Mouse (Mus musculus): ENCODE measurements at regions not wholly inside any gene's neighbourhood (a gene's known extent, or its start where the extent isn't known, plus 50 kb on each side); places are given as distances from the start of the nearest gene placed in this dataset.

GRCm38 (mm10) chr16:76718809-76719208, 294.7 kb upstream of the Usp25 start:
- no peak for DNase-seq (ENCODE audit: low spot score)

DNA sequence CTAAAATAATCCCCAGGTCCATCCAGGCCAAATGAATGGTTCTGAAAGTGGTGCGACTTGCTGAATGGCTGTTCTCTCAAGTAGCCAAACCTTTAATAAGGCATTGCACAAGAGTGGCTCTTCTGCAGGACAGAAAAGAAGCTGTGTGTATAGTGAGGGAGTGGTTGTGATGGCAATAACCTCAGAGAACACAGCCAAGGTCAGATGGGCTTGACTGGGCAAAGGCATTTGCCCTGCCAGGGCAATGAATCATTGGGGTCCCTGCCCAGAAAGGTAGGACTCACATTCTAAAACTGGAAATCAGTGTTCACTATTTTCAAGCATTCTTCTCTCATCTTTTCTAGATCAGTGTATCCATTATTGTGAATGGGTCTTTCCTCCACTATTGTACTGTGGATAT, 295.4 kb upstream of the Usp25 start:
- no peak for DNase-seq (ENCODE audit: low spot score)

- peak; percentile 26 for DNase-seq (ENCODE audit: low spot score)
Measured at GRCm38 (mm10) chr16:76694913-76695312, 318.6 kb upstream of the Usp25 start.

GRCm38 (mm10) chr16:76687735-76688447, 314.3 kb upstream of the Nrip1 start:
- no peak for DNase-seq (ENCODE audit: low spot score)

GRCm38 (mm10) chr16:76685562-76685961, 311.9 kb upstream of the Nrip1 start:
- peak; percentile 26 for DNase-seq (ENCODE audit: low spot score)

GRCm38 (mm10) chr16:76680061-76680911, 306.7 kb upstream of the Nrip1 start:
- DNase-seq (ENCODE audit: low spot score), result peak; percentile 40

- DNase-seq (ENCODE audit: low spot score), result no peak
Measured at GRCm38 (mm10) chr16:76678885-76679284, 305.3 kb upstream of the Nrip1 start.

DNA sequence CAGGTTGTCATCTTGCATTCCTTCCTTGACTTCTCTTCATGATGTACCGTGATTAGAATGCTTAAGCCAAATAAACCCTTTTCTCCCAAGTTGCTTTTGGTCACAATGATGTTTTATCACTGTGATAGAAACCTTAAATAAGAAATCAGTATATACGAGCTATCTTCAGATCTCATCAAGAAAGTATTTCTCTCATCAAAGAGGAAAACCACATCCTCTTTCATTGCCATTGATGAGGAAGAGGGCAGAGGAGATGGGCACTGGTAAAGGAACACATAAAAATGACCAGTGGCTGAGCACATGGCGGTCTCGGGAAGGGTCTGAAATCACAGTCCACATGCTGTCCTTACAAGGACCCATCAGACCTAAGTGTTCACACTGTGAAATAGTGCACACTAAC, 296.2 kb upstream of the Nrip1 start:
- no peak for DNase-seq (ENCODE audit: low spot score)

- peak; percentile 42 for DNase-seq (ENCODE audit: low spot score)
Measured at GRCm38 (mm10) chr16:76667046-76667445, 293.4 kb upstream of the Nrip1 start.

DNA sequence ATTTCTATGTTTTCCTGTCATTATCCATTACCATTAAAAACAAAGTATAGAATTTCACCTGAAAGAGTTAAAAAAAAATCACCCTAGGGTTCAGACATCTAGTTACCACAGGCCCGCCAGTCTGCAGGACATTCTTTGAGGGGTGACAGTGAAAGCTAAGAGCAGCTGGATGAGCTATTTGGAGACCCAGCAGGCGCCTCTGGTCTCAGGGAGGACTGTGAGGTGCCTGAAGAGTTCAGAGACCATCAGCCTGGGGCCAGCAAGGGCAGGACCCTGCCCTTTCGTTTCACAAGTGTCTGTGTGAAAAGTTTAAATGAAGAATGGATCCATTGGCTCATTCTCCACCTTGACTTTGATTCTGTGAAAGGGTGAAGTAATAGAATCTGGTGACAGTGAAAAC, 281.5 kb upstream of the Nrip1 start:
- DNase-seq (ENCODE audit: low spot score), result peak; percentile 43

- DNase-seq (ENCODE audit: low spot score), result no peak
Measured at GRCm38 (mm10) chr16:76644281-76644680, 270.7 kb upstream of the Nrip1 start.

GRCm38 (mm10) chr16:76643801-76644200, 270.2 kb upstream of the Nrip1 start:
- DNase-seq (ENCODE audit: low spot score), result no peak

DNA sequence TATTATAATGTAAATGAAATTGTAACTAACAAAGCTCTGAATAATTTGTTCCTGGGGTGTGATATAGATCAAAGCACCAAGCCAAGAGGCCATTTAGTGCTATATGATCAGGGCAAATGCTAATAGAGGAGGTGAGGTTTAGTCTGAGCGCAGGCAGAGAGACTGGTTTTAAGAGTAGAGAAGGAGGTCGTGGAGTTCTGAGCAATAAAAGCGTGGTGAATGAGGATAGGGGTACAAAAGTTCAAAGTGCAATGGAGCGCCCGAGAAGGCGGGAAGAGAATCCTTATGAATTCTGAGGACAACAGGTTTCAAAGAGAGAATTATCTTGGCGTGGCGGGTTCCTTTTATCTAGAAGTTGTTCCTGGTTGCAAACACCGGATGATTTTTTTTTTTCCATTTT, 261.5 kb upstream of the Nrip1 start:
- DNase-seq (ENCODE audit: low spot score), result no peak

DNA sequence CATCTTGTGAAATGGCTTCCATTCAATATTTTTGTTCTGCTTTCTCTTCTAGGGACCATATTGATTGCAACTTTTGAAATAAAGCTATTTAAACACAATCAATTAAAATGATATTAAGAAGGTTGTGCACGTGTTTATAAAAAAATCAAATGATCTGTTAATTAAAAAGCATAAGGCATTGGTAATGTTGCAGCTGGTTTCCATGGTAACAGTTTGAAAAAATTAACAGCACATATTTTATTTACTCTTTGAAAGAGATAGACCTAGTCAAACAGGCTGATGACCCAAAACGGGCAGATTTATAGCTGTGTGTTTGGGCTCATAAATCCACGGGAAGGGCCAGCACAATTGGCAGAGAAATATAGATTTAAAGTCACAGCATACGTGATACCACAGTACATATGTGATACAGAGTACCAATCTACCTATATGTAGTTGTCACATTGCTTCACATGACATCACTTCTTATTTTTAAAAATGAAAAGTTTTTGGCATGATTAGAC, 260.6 kb upstream of the Nrip1 start:
- no peak for DNase-seq (ENCODE audit: low spot score)

DNA sequence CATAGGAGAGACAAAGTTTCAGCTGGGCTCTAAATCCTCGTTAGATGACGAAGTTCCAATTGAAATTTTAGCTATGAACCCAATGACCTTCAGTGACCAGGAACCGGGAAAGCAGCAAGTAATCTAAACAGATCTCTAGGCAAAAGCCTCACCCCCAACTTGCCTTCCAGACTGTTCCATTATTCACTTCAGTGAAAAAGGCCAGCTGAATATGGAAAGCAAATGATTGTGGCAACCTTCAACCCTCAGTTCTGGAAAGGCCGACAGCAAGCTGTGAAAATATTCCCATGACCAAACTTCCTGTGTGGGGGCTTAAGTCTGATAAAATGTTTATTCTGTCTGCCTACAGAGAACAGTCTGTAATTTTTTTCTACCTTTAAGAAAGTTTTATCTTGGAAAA, 252.5 kb upstream of the Nrip1 start:
- DNase-seq (ENCODE audit: low spot score), result peak; percentile 44

DNA sequence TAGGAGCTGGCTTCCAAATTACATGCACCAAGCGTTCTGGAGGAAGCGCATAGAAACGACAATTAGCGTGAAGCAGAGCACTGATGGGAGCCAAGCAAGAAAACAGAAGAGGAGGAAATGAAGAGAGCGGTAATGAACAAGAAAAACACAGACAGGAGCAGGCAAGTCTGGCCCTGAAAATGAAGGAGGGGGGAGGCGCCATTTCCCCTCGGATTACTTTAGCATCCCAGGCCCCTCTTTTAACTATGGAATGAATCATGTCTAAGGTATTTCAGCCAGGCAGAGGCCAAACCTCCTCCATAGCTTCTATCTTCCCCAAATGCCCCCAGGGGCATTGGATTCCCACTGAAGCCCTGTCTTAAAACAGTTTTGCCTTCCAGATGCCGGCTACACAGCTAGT, 248.1 kb upstream of the Nrip1 start:
- DNase-seq (ENCODE audit: low spot score), result peak; percentile 69

GRCm38 (mm10) chr16:76618295-76618694, 244.7 kb upstream of the Nrip1 start:
- no peak for DNase-seq (ENCODE audit: low spot score)

GRCm38 (mm10) chr16:76611061-76611460, 237.4 kb upstream of the Nrip1 start:
- no peak for DNase-seq (ENCODE audit: low spot score)

DNA sequence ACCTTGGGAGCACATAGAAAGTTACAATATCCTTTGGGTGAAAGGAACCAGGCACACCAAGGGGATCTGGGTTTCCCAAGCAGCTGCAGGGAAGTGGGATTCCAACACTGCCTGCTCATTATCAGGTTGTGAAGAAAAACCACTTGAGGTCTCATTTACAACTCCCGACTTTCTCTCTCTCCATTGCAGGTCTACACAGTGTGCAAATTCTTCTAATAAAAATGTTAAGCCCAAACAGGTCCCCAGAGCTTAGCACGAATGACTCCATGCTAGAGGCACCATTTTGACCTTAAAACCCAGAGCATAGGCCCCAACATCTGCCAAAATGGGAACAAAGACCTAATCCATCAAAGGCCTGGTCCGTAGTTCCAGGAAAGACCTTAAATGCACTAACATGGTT, 231.3 kb upstream of the Nrip1 start:
- no peak for DNase-seq (ENCODE audit: low spot score)

DNA sequence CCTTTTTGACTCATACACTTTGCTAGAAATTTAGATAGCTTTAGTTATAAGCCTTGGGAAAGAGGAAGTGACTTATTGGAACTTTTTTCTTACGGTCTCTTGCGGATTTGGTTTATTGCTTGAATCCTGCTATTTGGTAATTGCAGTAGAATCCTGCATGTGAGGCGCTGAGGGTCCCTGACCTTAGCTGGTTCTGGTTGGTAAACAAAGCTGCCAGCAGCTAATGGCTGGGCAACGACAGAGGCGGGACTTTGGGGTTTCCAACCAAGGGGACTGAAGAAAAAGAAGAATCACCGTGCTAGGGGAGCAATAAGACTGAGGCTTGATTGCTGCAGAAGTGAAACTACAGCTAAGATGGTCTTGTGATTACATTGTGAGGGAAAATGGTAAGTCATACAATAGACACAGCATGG, 230.2 kb upstream of the Nrip1 start:
- no peak for DNase-seq (ENCODE audit: low spot score)

- no peak for DNase-seq (ENCODE audit: low spot score)
Measured at GRCm38 (mm10) chr16:76603431-76603830, 229.8 kb upstream of the Nrip1 start.

GRCm38 (mm10) chr16:76600131-76600530, 226.5 kb upstream of the Nrip1 start:
- no peak for DNase-seq (ENCODE audit: low spot score)
